Mouse (Mus musculus) thymus, postnatal 36 days (tissue): ENCODE data around the gene Tacr2.

Experiments used
- DNase-seq, 2 experiments: peaks; one replicate each; pipeline ENCODE4 v3.0.0; 2022; ENCODE audit warnings: mixed read lengths in 2 of 2

Tacr2 gene

GRCm38 (mm10) chr10:62242358-62242757 is 9.9 kb upstream of the Tacr2 start:
- peak in 1 of 2 experiments; percentile 25 for DNase-seq

- DNase-seq = peak; percentile 30 to 43
Measured at GRCm38 (mm10) chr10:62242896-62243295, 9.3 kb upstream of the Tacr2 start.

GRCm38 (mm10) chr10:62244067-62244466 is 8.2 kb upstream of the Tacr2 start:
- no peak for DNase-seq

- no peak for DNase-seq
Measured at GRCm38 (mm10) chr10:62247156-62247555, 5.1 kb upstream of the Tacr2 start.

- peak; percentile 59 to 74 for DNase-seq
Measured at GRCm38 (mm10) chr10:62247815-62248214, 4.4 kb upstream of the Tacr2 start.

- DNase-seq = no peak
Measured at GRCm38 (mm10) chr10:62252496-62253235, 428 bp downstream of the Tacr2 start.

- no peak for DNase-seq
Measured at GRCm38 (mm10) chr10:62258298-62258697, 6.1 kb downstream of the Tacr2 start.

- peak; percentile 74 to 79 for DNase-seq
Measured at GRCm38 (mm10) chr10:62261115-62261886, 9.1 kb downstream of the Tacr2 start.

GRCm38 (mm10) chr10:62264299-62264698 is 12.1 kb downstream of the Tacr2 start:
- no peak for DNase-seq

GRCm38 (mm10) chr10:62269278-62269677 is 17.0 kb downstream of the Tacr2 start:
- DNase-seq = no peak

- peak; percentile 75 to 79 for DNase-seq
Measured at GRCm38 (mm10) chr10:62275235-62275634, 23.0 kb downstream of the Tacr2 start.

GRCm38 (mm10) chr10:62277499-62278293 is 25.5 kb downstream of the Tacr2 start:
- no peak for DNase-seq

GRCm38 (mm10) chr10:62279066-62279465 is 26.8 kb downstream of the Tacr2 start:
- DNase-seq = no peak

GRCm38 (mm10) chr10:62279671-62280070 is 27.4 kb downstream of the Tacr2 start:
- no peak for DNase-seq

GRCm38 (mm10) chr10:62282782-62283181 is 30.5 kb downstream of the Tacr2 start:
- DNase-seq = no peak

- DNase-seq = no peak
Measured at GRCm38 (mm10) chr10:62283206-62283792, 31.1 kb downstream of the Tacr2 start.

GRCm38 (mm10) chr10:62287460-62288124 is 35.4 kb downstream of the Tacr2 start:
- no peak for DNase-seq

- DNase-seq = no peak
Measured at GRCm38 (mm10) chr10:62294112-62294511, 41.9 kb downstream of the Tacr2 start.

GRCm38 (mm10) chr10:62296086-62296872 is 44.0 kb downstream of the Tacr2 start:
- DNase-seq = no peak

- no peak for DNase-seq
Measured at GRCm38 (mm10) chr10:62300006-62300827, 48.0 kb downstream of the Tacr2 start.

- no peak for DNase-seq
Measured at GRCm38 (mm10) chr10:62305090-62305489, 52.9 kb downstream of the Tacr2 start.
